Mouse (Mus musculus) layer of hippocampus, postnatal 10 days (tissue): ENCODE measurements around the gene Slc6a12. TPM values are rescaled to one million over a fixed set of nuclear protein-coding genes. Genes with fewer than 3 reads are reported as not detected.

Experiments used
- DNase-seq, 2 experiments: peaks; one replicate each; pipeline ENCODE4 v3.0.0; 2021; ENCODE audit warnings: low spot score in 2 of 2
- microRNA-seq, 2 experiments: library from miRNA; unstranded; fragments of <30 nt; microRNA quantifications; one replicate each; pipeline ENCODE4 v1.2.0; 2021
- total RNA-seq, 2 experiments: library from RNA; stranded (reverse); gene quantifications; 2 replicates each; pipeline ENCODE4 v1.2.3; 2021

Slc6a12 gene
- total RNA-seq, 2 experiments from 2014 or later, result 2.1 to 4.3 TPM

- no peak for DNase-seq
Observed at GRCm38 (mm10) chr6:121405311-121405710, 62.4 kb downstream of the Slc6a12 start.

GRCm38 (mm10) chr6:121407571-121408011, 64.7 kb downstream of the Slc6a12 start:
- DNase-seq, result peak in 1 of 2 experiments; percentile 27

- DNase-seq, result peak in 1 of 2 experiments; percentile 20
Observed at GRCm38 (mm10) chr6:121412558-121413297, 69.9 kb downstream of the Slc6a12 start.

Small RNA genes within 50 kb of the gene (microRNA-seq; reads per million reads assigned to microRNA genes)
- 0 reads per million in 2 experiments for gene Gm24855

Other genes with a start within 250 kb of the Slc6a12 start
- 10 to 100 TPM; 90.1 to 98.8 TPM for gene Mical3, start 212.1 kb upstream of the Slc6a12 start, total RNA-seq
- gene Pex26, start 159.4 kb upstream of the Slc6a12 start, total RNA-seq, result 10 to 100 TPM; 13.7 to 15.7 TPM
- 1 to 10 TPM; 2.8 to 3.6 TPM for gene Tuba8, start 132.4 kb upstream of the Slc6a12 start, total RNA-seq
- gene Usp18, start 97.2 kb upstream of the Slc6a12 start, total RNA-seq, result not detected
- 10 to 100 TPM; 10.2 to 17.0 TPM for gene Slc6a13, start 42.8 kb upstream of the Slc6a12 start, total RNA-seq
- gene Iqsec3, start 130.6 kb downstream of the Slc6a12 start, total RNA-seq, result 10 to 100 TPM; 81.2 to 83.8 TPM